Mouse (Mus musculus) midbrain, embryonic 13.5 days (tissue): ENCODE results near the gene Krt4. TPM values are rescaled to one million over a fixed set of nuclear protein-coding genes. Genes with fewer than 3 reads are reported as not detected.
A peak's percentile ranks its signal among the peaks of the same experiment; 100 is the strongest.

Experiments used
- ATAC-seq: fragments of 200-750 bp; cut with Nextera tagmentation; 2 replicates; pipeline ENCODE4 v1.8.0; 2017; ENCODE audit warnings: mild to moderate bottlenecking, moderate TSS enrichment, moderate library complexity
- H3K27ac ChIP-seq: fragments of 300-500 bp; sonication (generic); 2 replicates; pipeline ENCODE4 v1.5.1; 2015; ENCODE audit warnings: inconsistent platforms, mild to moderate bottlenecking, moderate library complexity
- H3K27me3 ChIP-seq: fragments of 300-500 bp; sonication (generic); 2 replicates; pipeline ENCODE4 v1.6.1; 2015; ENCODE audit warnings: mild to moderate bottlenecking, inconsistent platforms
- H3K36me3 ChIP-seq: fragments of 300-500 bp; sonication (generic); 2 replicates; pipeline ENCODE4 v1.6.1; 2015; ENCODE audit warnings: mild to moderate bottlenecking, inconsistent platforms
- H3K4me1 ChIP-seq: fragments of 300-500 bp; sonication (generic); replicated peaks from 2 replicates; pipeline ENCODE4 v1.6.1; 2015; ENCODE audit warnings: inconsistent platforms
- H3K4me2 ChIP-seq: fragments of 300-500 bp; sonication (generic); replicated peaks from 2 replicates; pipeline ENCODE4 v1.6.1; 2015; ENCODE audit warnings: moderate library complexity, mild to moderate bottlenecking, inconsistent platforms
- H3K4me3 ChIP-seq: fragments of 300-500 bp; sonication (generic); replicated peaks from 2 replicates; pipeline ENCODE4 v1.5.1; 2015; ENCODE audit warnings: mild to moderate bottlenecking, inconsistent platforms
- H3K9ac ChIP-seq: fragments of 300-500 bp; sonication (generic); replicated peaks from 2 replicates; pipeline ENCODE4 v1.6.1; 2015; ENCODE audit warnings: mild to moderate bottlenecking, inconsistent platforms
- H3K9me3 ChIP-seq: fragments of 300-500 bp; sonication (generic); 2 replicates; pipeline ENCODE4 v1.6.1; 2016; ENCODE audit warnings: mild to moderate bottlenecking, inconsistent platforms
- whole genome bisulfite sequencing: fragments of 180-500 bp; shearing (Covaris S2); methylation state at CpG from one replicate; pipeline ENCODE4 v1.1.7; 2015; 5-methylcytosine and 5-hydroxymethylcytosine counted together
- polyA plus RNA-seq: library from polyadenylated mRNA; unstranded; fragments of >200 nt; fragmentation: Nextera tagmentation; extraction: Ambion mirVana; gene quantifications from 2 replicates; pipeline ENCODE4 v1.2.1, GENCODE M21; 2015

Gene Krt4
- polyA plus RNA-seq, 1 experiment from 2014 or later: 0.26 TPM

DNA sequence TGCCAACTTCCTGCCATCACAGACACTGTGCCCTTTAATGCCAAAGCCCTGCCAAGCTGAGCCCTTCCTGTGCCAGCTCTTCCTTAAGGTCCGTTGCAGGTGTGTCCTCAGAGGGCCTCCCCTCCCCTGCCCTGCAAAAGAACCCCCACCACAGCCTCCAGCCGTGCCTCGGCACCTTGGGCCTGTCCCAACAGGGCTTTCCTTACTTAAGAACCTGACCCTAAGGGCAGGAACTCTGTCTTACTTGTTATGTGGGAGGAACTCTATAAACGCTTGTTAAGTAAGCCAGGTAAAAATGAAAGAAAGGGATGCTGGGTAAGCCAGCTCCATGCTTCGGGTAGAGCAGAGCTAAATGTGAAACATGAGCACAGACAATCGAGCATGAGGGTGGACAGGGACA lies 8.5 kb upstream of the Krt4 start:
- Histone ChIP-seq H3K9ac (no peak overlapping the region), H3K36me3 (no peaks in the 10 kb centered on the region), H3K4me2 (no peak overlapping the region), H3K4me3 (no peak overlapping the region), H3K27ac (no peak overlapping the region), H3K27me3 (peaks cover 26% of the 10 kb centered on the region), H3K4me1 (peaks cover 16% of the 10 kb centered on the region), H3K9me3 (no peaks in the 10 kb centered on the region)
- whole genome bisulfite sequencing: 87% methylated on average over 6 of the region's 6 CpGs
- ATAC-seq: no peak

- Histone ChIP-seq H3K4me2 (peak overlapping the region; percentile 44), H3K27ac (no peak overlapping the region), H3K9ac (no peak overlapping the region), H3K4me3 (peak overlapping the region; percentile 16; the same call in 1 of the 2 replicates), H3K36me3 (no peaks in the 10 kb centered on the region), H3K27me3 (peaks cover 26% of the 10 kb centered on the region), H3K9me3 (no peaks in the 10 kb centered on the region), H3K4me1 (peaks cover 16% of the 10 kb centered on the region)
- no peak for ATAC-seq
- WGBS: 8% methylated on average over 17 of the region's 17 CpGs
Measured at GRCm38 (mm10) chr15:101929666-101930065, 5.1 kb upstream of the Krt4 start.

- ATAC-seq: no peak
Measured at GRCm38 (mm10) chr15:101929087-101929486, 4.6 kb upstream of the Krt4 start.

GRCm38 (mm10) chr15:101927340-101928080 lies 3.0 kb upstream of the Krt4 start:
- no peak for ATAC-seq
- peaks cover 24% of the 10 kb centered on the region for H3K27me3 ChIP-seq
- no peak overlapping the region for H3K4me3 ChIP-seq
- no peak overlapping the region for H3K4me2 ChIP-seq
- H3K4me1 ChIP-seq: peaks cover 16% of the 10 kb centered on the region
- H3K27ac ChIP-seq: no peak overlapping the region
- H3K9me3 ChIP-seq: no peaks in the 10 kb centered on the region
- H3K36me3 ChIP-seq: no peaks in the 10 kb centered on the region
- no peak overlapping the region for H3K9ac ChIP-seq
- 62% methylated on average over 12 of the region's 12 CpGs for WGBS

More at GRCm38 (mm10) chr15:101929087-101929486, 4.6 kb upstream of the Krt4 start:
- H3K4me2 ChIP-seq: no peak overlapping the region; the same call in 1 of the 2 replicates
- H3K9ac ChIP-seq: no peak overlapping the region
- H3K4me3 ChIP-seq: no peak overlapping the region
- WGBS: 20% methylated on average over 9 of the region's 9 CpGs
- no peak overlapping the region for H3K27ac ChIP-seq
- peaks cover 16% of the 10 kb centered on the region for H3K4me1 ChIP-seq
- H3K36me3 ChIP-seq: no peaks in the 10 kb centered on the region
- H3K9me3 ChIP-seq: no peaks in the 10 kb centered on the region
- peaks cover 26% of the 10 kb centered on the region for H3K27me3 ChIP-seq

DNA sequence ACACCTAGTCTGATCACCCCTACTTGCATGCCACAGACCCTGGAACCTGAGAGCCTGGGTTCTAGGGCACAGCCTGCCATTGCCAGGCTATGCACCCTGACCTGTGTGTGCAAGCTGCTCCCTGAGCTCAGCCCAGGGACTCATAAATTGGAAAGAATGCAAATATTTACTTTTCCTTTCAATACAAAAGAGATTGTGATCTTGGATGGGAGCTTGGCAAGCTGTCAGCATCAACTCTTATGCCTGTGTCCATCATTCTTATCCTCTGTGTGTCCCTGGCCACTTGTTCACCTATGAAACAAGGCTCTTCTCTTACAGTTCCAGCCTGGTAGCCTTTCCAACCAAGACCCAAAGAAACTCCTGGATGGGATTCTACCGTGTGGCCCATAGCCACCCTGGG lies 506 bp upstream of the Krt4 start:
- H3K4me2 ChIP-seq: no peak overlapping the region
- no peak for ATAC-seq
- no peaks in the 10 kb centered on the region for H3K9me3 ChIP-seq
- H3K27me3 ChIP-seq: peaks cover 10% of the 10 kb centered on the region; the same call in 1 of the 2 replicates
- no peak overlapping the region for H3K27ac ChIP-seq
- no peak overlapping the region for H3K4me3 ChIP-seq
- WGBS: 86% methylated on average over 1 of the region's 1 CpGs
- no peak overlapping the region for H3K9ac ChIP-seq
- peaks cover 10% of the 10 kb centered on the region for H3K4me1 ChIP-seq
- H3K36me3 ChIP-seq: no peaks in the 10 kb centered on the region

- Histone ChIP-seq H3K4me2 (no peak overlapping the region), H3K27ac (no peak overlapping the region), H3K9ac (no peak overlapping the region), H3K4me1 (no peaks in the 10 kb centered on the region), H3K27me3 (no peaks in the 10 kb centered on the region), H3K36me3 (no peaks in the 10 kb centered on the region), H3K4me3 (no peak overlapping the region), H3K9me3 (no peaks in the 10 kb centered on the region)
- WGBS: 94% methylated on average over 2 of the region's 2 CpGs
- no peak for ATAC-seq
Measured at GRCm38 (mm10) chr15:101922296-101922695, 2.2 kb downstream of the Krt4 start.

GRCm38 (mm10) chr15:101916072-101916471 lies 8.5 kb downstream of the Krt4 start:
- 76% methylated on average over 2 of the region's 2 CpGs for WGBS
- H3K4me3 ChIP-seq: no peak overlapping the region
- H3K4me1 ChIP-seq: no peaks in the 10 kb centered on the region
- no peaks in the 10 kb centered on the region for H3K9me3 ChIP-seq
- no peak overlapping the region for H3K9ac ChIP-seq
- no peak overlapping the region for H3K4me2 ChIP-seq
- no peak for ATAC-seq
- H3K36me3 ChIP-seq: no peaks in the 10 kb centered on the region
- H3K27me3 ChIP-seq: no peaks in the 10 kb centered on the region
- H3K27ac ChIP-seq: no peak overlapping the region

GRCm38 (mm10) chr15:101904849-101905248 lies 19.7 kb downstream of the Krt4 start:
- H3K9ac ChIP-seq: no peak overlapping the region
- no peak for ATAC-seq
- H3K27ac ChIP-seq: no peak overlapping the region
- H3K4me1 ChIP-seq: 0 out of 2 replicates have a peak, but pooled peaks cover 4% of the 10 kb centered on the region
- no peak overlapping the region for H3K4me3 ChIP-seq
- H3K4me2 ChIP-seq: no peak overlapping the region
- H3K9me3 ChIP-seq: no peaks in the 10 kb centered on the region
- H3K36me3 ChIP-seq: no peaks in the 10 kb centered on the region
- 77% methylated on average over 5 of the region's 5 CpGs for WGBS
- H3K27me3 ChIP-seq: no peaks in the 10 kb centered on the region

- H3K36me3 ChIP-seq: no peaks in the 10 kb centered on the region
- no peak for ATAC-seq
- H3K4me1 ChIP-seq: 0 out of 2 replicates have a peak, but pooled peaks cover 4% of the 10 kb centered on the region
- 54% methylated on average over 12 of the region's 12 CpGs for WGBS
- H3K9me3 ChIP-seq: no peaks in the 10 kb centered on the region
- no peak overlapping the region for H3K4me2 ChIP-seq
- no peaks in the 10 kb centered on the region for H3K27me3 ChIP-seq
- H3K27ac ChIP-seq: no peak overlapping the region
- H3K4me3 ChIP-seq: no peak overlapping the region
- no peak overlapping the region for H3K9ac ChIP-seq
Measured at GRCm38 (mm10) chr15:101902171-101903149, 22.1 kb downstream of the Krt4 start.

DNA sequence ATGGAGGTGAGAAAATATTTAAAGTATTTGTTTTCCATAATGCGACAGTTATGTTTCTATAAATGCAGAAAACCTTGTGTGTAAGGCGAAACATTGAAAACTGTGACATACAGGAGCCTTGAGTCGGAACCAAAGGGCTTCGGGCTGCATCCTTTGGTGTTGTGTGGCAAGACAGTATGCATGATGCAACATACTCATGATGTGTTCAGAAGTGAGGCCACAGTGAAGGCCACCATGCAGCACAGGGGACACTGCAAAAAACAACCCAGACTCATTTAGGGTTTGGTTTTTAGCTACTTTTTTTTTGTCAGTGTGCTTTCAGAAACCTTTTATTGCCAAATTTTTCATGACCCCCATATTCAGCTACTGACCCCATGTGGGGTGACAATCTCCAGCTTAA lies 29.3 kb downstream of the Krt4 start:
- no peak for ATAC-seq
- Histone ChIP-seq H3K4me3 (no peak overlapping the region), H3K27ac (no peak overlapping the region), H3K9me3 (no peaks in the 10 kb centered on the region), H3K27me3 (no peaks in the 10 kb centered on the region), H3K9ac (no peak overlapping the region), H3K4me1 (no peaks in the 10 kb centered on the region), H3K36me3 (no peaks in the 10 kb centered on the region), H3K4me2 (no peak overlapping the region)
- 90% methylated on average over 4 of the region's 4 CpGs for WGBS

- WGBS: 70% methylated on average over 4 of the region's 4 CpGs
- H3K9me3 ChIP-seq: no peaks in the 10 kb centered on the region
- no peak within 1 kb of the TSS for H3K4me2 ChIP-seq
- H3K27ac ChIP-seq: no peak within 1 kb of the TSS
- 0 out of 2 replicates have a peak, but pooled peaks cover 5% of the 10 kb centered on the region for H3K27me3 ChIP-seq
- no peak within 1 kb of the TSS for H3K4me3 ChIP-seq
- no peak within 1 kb of the TSS for H3K9ac ChIP-seq
- no peaks in the 10 kb centered on the region for H3K4me1 ChIP-seq
- no peaks in the 10 kb centered on the region for H3K36me3 ChIP-seq
- no peak for ATAC-seq
Measured at GRCm38 (mm10) chr15:101892820-101893219, 31.7 kb downstream of the Krt4 start, which contains the start of gene Krt76. Gene Krt76, minus strand, starts transcription at chr15:101892920.

DNA sequence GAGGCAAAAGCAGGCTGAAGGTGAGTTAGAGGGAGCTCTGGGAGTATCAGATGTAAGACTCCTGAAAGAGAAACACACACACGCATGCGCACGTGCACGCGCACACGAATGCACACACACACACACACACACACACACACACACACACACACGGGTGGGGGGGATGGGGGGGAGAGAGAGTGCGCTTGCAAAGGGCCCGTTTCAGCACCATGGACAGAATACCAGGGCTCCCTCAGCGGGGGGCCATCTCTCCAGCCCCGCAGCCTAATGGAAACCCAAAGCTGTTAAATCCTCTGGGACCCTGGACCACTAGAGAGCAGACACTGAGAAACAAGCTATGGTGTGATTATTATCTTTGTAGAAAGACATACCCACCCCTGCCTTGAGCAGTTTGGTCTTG lies 44.8 kb downstream of the Krt4 start:
- Histone ChIP-seq H3K27ac (no peak overlapping the region), H3K9me3 (no peaks in the 10 kb centered on the region), H3K9ac (no peak overlapping the region), H3K4me3 (no peak overlapping the region), H3K4me2 (no peak overlapping the region), H3K27me3 (0 out of 2 replicates have a peak, but pooled peaks cover 4% of the 10 kb centered on the region), H3K36me3 (no peaks in the 10 kb centered on the region), H3K4me1 (no peaks in the 10 kb centered on the region)
- WGBS: 25% methylated on average over 11 of the region's 11 CpGs
- no peak for ATAC-seq
